Mouse (Mus musculus) stomach, postnatal 0 days (tissue): ENCODE results near the gene Hoxc11. TPM values are rescaled to one million over a fixed set of nuclear protein-coding genes. Genes with fewer than 3 reads are reported as not detected.

Experiments
- ATAC-seq: fragments of 200-750 bp; cut with Nextera tagmentation; 2 replicates; pipeline ENCODE4 v1.8.0; 2017; ENCODE audit not compliant: low FRiP score, low TSS enrichment
- DNase-seq: peaks from one replicate; pipeline ENCODE4 v3.0.0-alpha.2; 2016; ENCODE audit warnings: low spot score
- H3K27ac ChIP-seq: fragments of 300-500 bp; sonication (generic); replicated peaks from 2 replicates; pipeline ENCODE4 v1.5.1; 2014; ENCODE audit warnings: mild to moderate bottlenecking, control low read depth
- H3K27me3 ChIP-seq: fragments of 300-500 bp; sonication (generic); 2 replicates; pipeline ENCODE4 v1.6.1; 2014; ENCODE audit warnings: low read length; ENCODE audit not compliant: control insufficient read depth, insufficient read depth
- H3K36me3 ChIP-seq: fragments of 300-500 bp; sonication (generic); 2 replicates; pipeline ENCODE4 v1.6.1; 2014; ENCODE audit warnings: low read length, mixed read lengths; ENCODE audit not compliant: control insufficient read depth, insufficient read depth
- H3K4me1 ChIP-seq: fragments of 300-500 bp; sonication (generic); replicated peaks from 2 replicates; pipeline ENCODE4 v1.6.1; 2014; ENCODE audit warnings: antibody characterized with exemption; ENCODE audit not compliant: control insufficient read depth, insufficient read depth
- H3K4me2 ChIP-seq: fragments of 300-500 bp; sonication (generic); replicated peaks from 2 replicates; pipeline ENCODE4 v1.6.1; 2014; ENCODE audit warnings: low read depth, mild to moderate bottlenecking, control low read depth, moderate library complexity
- H3K4me3 ChIP-seq: fragments of 300-500 bp; sonication (generic); 2 replicates; pipeline ENCODE4 v1.5.1; 2014; ENCODE audit warnings: low read depth, low read length, control low read depth
- H3K9ac ChIP-seq: fragments of 300-500 bp; sonication (generic); 2 replicates; pipeline ENCODE4 v1.6.1; 2014; ENCODE audit warnings: mild to moderate bottlenecking, low read length, control low read depth, mixed read lengths
- H3K9me3 ChIP-seq: fragments of 300-500 bp; sonication (generic); 2 replicates; pipeline ENCODE4 v1.6.1; 2016; ENCODE audit warnings: low read length; ENCODE audit not compliant: control insufficient read depth
- CTCF ChIP-seq: IDR thresholded peaks from 2 replicates; pipeline ENCODE4 v1.5.1; 2016; ENCODE audit warnings: antibody characterized with exemption, low read depth, mild to moderate bottlenecking, moderate library complexity
- EP300 ChIP-seq: optimal IDR thresholded peaks from 2 replicates; pipeline ENCODE3; 2016; ENCODE audit warnings: antibody characterized with exemption
- WGBS: fragments of 180-500 bp; shearing (Covaris S2); extraction: QIAGEN DNeasy Blood & Tissue Kit; methylation state at CpG from one replicate; pipeline ENCODE4 v1.1.7; 2014; 5-methylcytosine and 5-hydroxymethylcytosine counted together
- polyA plus RNA-seq: library from polyadenylated mRNA; unstranded; fragments of >200 nt; fragmentation: Nextera tagmentation; extraction: Ambion mirVana; gene quantifications from 2 replicates; pipeline ENCODE4 v1.2.1, GENCODE M21; 2015

Gene Hoxc11
- polyA plus RNA-seq, 1 experiment from 2014 or later: not detected

DNA sequence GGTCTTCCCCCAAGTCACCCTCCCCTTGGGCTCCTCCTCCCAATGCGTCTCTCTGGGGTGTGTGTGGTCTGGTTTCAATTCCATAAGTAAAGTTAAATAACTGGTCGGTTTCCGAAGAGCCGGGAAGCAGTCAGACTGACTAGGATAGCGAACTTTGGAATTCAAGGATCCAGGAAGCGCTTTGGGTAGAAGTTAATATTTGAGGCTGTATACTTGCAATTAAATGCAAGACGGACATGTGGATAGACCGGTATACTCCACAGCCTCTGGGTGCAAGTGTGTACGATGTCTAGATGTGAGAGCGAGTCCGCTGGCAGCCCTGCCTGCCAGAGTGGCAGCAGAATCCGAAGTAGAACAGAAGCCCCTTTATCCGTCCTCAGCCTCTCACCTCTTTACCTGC lies 8.3 kb downstream of the Hoxc11 start:
- 2% methylated on average over 13 of the region's 13 CpGs for WGBS
- Histone ChIP-seq H3K9ac (no peak overlapping the region), H3K4me2 (no peak overlapping the region), H3K9me3 (no peaks in the 10 kb centered on the region), H3K36me3 (no peaks in the 10 kb centered on the region), H3K4me1 (no peaks in the 10 kb centered on the region), H3K27me3 (peaks cover 46% of the 10 kb centered on the region), H3K27ac (no peak overlapping the region), H3K4me3 (no peak overlapping the region)
- no peak for TF ChIP-seq CTCF
- no peak for TF ChIP-seq EP300
- no peak for DNase-seq
- no peak for ATAC-seq

DNA sequence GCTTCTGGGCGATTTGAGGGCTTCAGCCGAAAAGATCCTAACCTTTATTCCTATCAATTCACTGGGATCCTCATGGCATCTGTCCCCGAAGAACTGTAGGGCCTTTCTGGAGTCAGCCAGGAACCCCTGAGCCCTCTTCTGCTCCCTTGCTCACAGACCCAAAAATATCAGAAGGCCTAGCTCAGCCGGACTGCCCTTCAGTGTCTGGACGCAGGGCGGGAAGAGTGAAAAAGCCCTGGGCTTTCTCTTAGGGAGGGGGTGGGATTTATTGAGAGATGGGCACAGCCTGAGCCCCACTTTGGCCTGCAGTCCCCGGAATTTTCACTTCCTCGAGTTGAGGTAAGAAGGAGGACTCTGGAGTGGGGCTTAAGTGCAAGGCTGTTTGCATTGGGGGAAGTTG lies 9.0 kb downstream of the Hoxc11 start:
- 4% methylated on average over 8 of the region's 8 CpGs for WGBS
- H3K27me3 ChIP-seq: peaks cover 49% of the 10 kb centered on the region

DNA sequence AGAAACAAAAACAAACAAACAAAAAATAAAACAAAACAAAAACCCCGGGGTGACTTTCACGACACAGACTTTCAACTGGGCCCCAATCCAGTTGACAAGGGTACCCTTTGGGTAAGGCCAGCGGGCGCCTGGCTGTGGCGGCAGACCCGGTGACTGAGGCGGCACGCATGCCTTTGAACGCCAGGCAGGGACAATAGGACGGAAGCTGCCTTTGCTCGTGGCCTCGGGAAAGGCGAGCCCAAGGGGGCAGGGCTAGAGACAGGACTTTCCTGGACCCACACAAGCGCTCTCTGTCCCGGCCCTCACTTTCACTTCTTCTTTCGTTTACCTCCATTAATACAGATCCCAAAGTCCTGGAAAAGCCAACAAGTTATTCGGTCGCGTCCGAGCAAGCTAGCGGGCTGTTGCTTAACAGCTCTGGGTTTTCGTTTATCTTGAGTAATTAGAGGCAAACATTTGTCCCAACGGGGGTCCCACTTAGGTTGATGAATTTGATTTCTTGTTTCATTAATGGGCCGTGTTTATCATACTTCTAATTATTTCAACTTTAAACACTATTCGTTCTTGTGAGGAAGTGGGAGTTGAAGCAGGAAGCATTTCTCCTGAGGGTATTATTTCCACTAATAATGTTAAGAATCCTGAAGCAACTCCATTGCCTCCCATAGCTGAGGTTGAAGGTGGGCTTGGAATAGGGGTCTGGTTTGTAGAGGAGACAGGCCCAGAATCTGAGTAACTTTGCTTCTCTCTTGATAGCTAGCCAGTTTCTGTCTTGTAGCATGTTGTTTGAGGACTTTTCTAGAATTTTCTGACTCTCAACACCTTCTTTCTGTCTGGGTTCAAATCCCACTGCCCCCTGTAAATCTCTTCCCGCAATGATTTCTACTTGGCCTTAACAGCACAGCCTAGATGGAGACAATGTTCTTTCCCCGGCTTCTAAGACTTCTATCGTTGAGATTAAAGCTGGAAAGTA lies 9.7 kb downstream of the Hoxc11 start:
- no peak overlapping the region for H3K4me3 ChIP-seq
- no peaks in the 10 kb centered on the region for H3K36me3 ChIP-seq
- 4% methylated on average over 28 of the region's 28 CpGs for WGBS
- DNase-seq (no peak), ATAC-seq (no peak)
- no peaks in the 10 kb centered on the region for H3K9me3 ChIP-seq
- peaks cover 52% of the 10 kb centered on the region for H3K27me3 ChIP-seq
- no peak overlapping the region for H3K27ac ChIP-seq
- TF ChIP-seq EP300 (no peak), CTCF (no peak)
- H3K9ac ChIP-seq: no peak overlapping the region
- no peaks in the 10 kb centered on the region for H3K4me1 ChIP-seq
- no peak overlapping the region for H3K4me2 ChIP-seq

More for the DNA sequence above, 9.0 kb downstream of the Hoxc11 start:
- Histone ChIP-seq H3K4me3 (no peak overlapping the region), H3K9me3 (no peaks in the 10 kb centered on the region), H3K27ac (no peak overlapping the region), H3K36me3 (no peaks in the 10 kb centered on the region), H3K4me2 (no peak overlapping the region), H3K9ac (no peak overlapping the region), H3K4me1 (no peaks in the 10 kb centered on the region)
- TF ChIP-seq EP300 (no peak), CTCF (no peak)
- no peak for DNase-seq
- no peak for ATAC-seq

DNA sequence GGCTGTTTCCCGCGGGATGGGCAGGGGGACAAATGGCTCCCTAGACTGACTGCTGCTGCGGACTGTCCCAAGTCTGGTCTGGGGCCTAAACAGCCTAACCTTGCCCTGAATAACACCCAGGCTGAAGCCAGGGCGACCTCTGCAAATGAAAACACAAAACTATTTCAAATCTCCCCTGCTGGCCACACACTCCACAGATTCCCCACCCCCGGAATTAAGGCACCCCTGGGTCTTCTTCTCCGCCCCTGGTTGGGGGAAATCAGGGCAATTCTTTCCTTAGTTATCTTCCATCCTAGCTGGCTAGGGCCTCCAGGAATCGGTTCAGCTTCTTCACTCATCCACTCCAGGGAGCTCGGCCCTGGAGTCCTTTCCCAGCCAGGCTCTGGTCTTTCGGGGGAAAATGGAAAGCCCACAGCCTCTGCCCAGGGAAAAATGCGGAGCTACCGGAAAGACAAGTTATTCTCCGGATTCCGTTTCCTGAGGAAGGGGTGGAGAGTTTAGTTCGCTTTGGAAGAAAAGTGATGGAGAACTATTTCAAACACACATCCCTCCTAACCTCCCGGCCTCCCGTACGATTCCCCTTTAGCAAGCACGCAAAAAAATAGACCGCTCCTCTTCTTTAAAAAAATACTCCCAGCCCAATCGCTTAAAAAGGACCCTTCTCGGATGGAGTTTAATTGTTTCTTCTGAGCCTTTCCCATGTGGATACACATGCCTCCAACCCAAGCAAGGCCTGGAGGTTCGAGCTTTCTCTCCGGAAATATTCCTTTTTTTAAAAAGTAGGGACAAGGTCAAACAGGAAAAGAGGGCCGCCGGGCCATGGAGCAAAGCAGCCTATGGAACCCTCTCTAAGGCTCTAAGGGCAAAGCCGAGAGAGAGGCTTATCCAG lies 11.0 kb downstream of the Hoxc11 start:
- Histone ChIP-seq H3K9ac (no peak overlapping the region), H3K27ac (no peak overlapping the region), H3K4me2 (no peak overlapping the region), H3K4me3 (no peak overlapping the region), H3K36me3 (no peaks in the 10 kb centered on the region), H3K27me3 (peaks cover 48% of the 10 kb centered on the region), H3K4me1 (no peaks in the 10 kb centered on the region), H3K9me3 (no peaks in the 10 kb centered on the region)
- ATAC-seq (no peak), DNase-seq (no peak)
- TF ChIP-seq CTCF: no peak
- 9% methylated on average over 26 of the region's 26 CpGs for WGBS

DNA sequence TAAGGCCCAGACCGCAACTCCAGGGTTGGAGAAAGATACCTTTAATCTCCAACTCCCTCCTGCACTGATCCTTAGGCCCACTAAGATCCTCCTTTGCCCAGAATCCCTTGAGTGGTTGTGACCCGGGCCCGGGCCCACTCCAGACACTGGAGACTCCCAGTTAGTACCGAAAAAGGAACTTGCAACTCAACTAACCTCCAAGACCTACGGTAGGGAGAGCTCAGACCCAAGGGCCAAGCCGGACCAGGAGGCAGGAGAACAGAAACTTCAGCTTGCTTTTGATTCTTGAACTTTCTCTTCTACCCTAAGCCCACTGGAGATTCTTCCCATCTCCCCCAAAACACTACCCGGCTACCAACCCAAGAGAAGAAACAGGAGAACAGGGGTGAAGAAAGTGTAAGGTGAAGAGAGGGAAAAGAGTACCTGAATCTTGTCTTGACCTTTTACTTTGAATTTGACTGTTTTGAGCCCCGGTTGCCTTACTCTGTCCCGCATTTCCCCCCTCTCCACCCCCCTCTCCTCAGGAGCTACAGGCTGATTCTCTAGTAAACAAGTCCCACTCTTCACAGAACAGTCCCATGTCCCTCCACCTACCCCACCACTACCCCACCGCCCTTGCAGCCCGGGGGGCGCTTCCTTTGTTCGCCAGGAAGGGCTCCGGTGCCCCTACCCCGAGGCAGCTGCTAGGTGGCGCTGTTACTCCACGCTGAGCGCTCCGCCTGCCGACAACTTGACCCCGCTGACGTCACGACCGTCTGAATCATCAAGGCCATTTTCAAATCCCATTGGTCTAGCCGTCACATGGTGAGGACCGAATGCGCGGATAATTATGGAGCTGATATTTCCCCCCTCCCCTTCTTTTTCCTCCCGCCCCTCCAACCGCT lies 11.9 kb downstream of the Hoxc11 start:
- H3K9me3 ChIP-seq: no peaks in the 10 kb centered on the region
- DNase-seq (peak; percentile 84), ATAC-seq (peak; percentile 72)
- H3K27me3 ChIP-seq: peaks cover 48% of the 10 kb centered on the region
- H3K9ac ChIP-seq: no peak overlapping the region
- no peaks in the 10 kb centered on the region for H3K36me3 ChIP-seq
- peak; percentile 88 for TF ChIP-seq CTCF
- TF ChIP-seq EP300: no peak
- H3K4me1 ChIP-seq: no peaks in the 10 kb centered on the region
- 6% methylated on average over 29 of the region's 30 CpGs for WGBS
- no peak overlapping the region for H3K27ac ChIP-seq
- H3K4me3 ChIP-seq: peak overlapping the region; percentile 21
- H3K4me2 ChIP-seq: peak overlapping the region; percentile 37
